Mouse (Mus musculus): ENCODE data around the gene St3gal6.

GRCm38 (mm10) chr16:58502566-58502965, 21.5 kb downstream of the St3gal6 start:
- TF ChIP-seq CTCF (IDR thresholded peaks at IDR 0.05; ENCODE audit: insufficient read depth, low read depth, low read length) (no peak), POLR2A (IDR thresholded peaks at IDR 0.05; ENCODE audit: insufficient read depth, low read depth, low read length) (no peak)
